In the genomic region with DNA sequence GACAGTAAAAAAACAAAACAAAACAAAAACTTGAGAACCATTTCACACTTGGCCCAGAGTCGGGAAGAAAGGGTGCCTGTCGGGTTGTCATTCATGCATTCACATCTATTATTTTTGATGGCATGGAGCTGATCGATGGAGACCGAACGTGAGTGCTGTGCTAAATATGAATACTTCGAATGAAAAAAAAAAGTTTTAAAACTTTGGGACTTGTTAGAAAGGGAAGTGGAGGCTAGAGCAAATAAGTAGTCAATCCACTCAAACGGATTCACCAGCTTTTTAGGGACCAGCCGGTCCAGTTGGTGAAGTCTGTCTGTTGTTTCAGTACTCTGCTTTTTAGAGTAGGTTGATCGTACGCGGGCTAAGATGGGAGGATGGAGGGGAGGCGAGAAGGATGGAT, we compare ENCODE assay signal across 7 mouse cellular contexts. TPM values are rescaled to one million over a fixed set of nuclear protein-coding genes. Genes with fewer than 3 reads are reported as not detected.
DNase-seq lines count a peak whose midpoint lies in the region; ATAC-seq and TF ChIP-seq lines count a peak whose summit lies in the region.

No protein-coding gene starts in this region.

- WGBS in lung, embryonic 16.5 days = 1% methylated on average over 12 of the region's 12 CpGs
- WGBS in lung, adult 2 months = 5% methylated on average over 12 of the region's 12 CpGs
- whole genome bisulfite sequencing in forebrain, embryonic 13.5 days = under 1% methylated on average over 12 of the region's 12 CpGs
- under 1% methylated on average over 12 of the region's 12 CpGs for WGBS in limb, embryonic 11.5 days
- 5% methylated on average over 12 of the region's 12 CpGs for WGBS in small intestine, adult 2 months

- peaks cover 68% of the 10 kb centered on the region for H3K27me3 ChIP-seq in lung, embryonic 16.5 days (ENCODE audit: control insufficient read depth, insufficient read depth, low read depth, low read length)
- H3K27me3 ChIP-seq in forebrain, embryonic 13.5 days = peaks cover 84% of the 10 kb centered on the region
- peaks cover 57% of the 10 kb centered on the region for H3K27me3 ChIP-seq in limb, embryonic 11.5 days (ENCODE audit: control insufficient read depth, insufficient read depth, low read length)
- peaks cover 40% of the 10 kb centered on the region for H3K27me3 ChIP-seq in small intestine, adult 2 months (ENCODE audit: control insufficient read depth, insufficient read depth, low read length)

- no peak for TF ChIP-seq CTCF in lung, adult 2 months (IDR thresholded peaks at IDR 0.05; ENCODE audit: insufficient read depth, low read length)
- no peak for TF ChIP-seq CTCF in small intestine, adult 2 months (IDR thresholded peaks at IDR 0.05; ENCODE audit: extremely low read depth, insufficient read length, insufficient replicate concordance, low read depth, low read length)

- DNase-seq in lung, adult 2 months = no peak
- DNase-seq in limb, embryonic 11.5 days (ENCODE audit: low spot score) = no peak
- no peak for DNase-seq in spleen, adult 18-20 months
- no peak for DNase-seq in right cerebral cortex, postnatal 4 days

- H3K36me3 ChIP-seq in lung, embryonic 16.5 days (ENCODE audit: control insufficient read depth, insufficient read depth, low read length) = no peaks in the 10 kb centered on the region
- no peaks in the 10 kb centered on the region for H3K36me3 ChIP-seq in forebrain, embryonic 13.5 days (ENCODE audit: poor library complexity, severe bottlenecking)
- no peaks in the 10 kb centered on the region for H3K36me3 ChIP-seq in limb, embryonic 11.5 days (ENCODE audit: control insufficient read depth, insufficient read depth, low read length)
- no peaks in the 10 kb centered on the region for H3K36me3 ChIP-seq in small intestine, adult 2 months (ENCODE audit: control insufficient read depth, insufficient read depth, low read length)

- no peak for TF ChIP-seq POLR2A in lung, adult 2 months (IDR thresholded peaks at IDR 0.05; ENCODE audit: borderline replicate concordance, extremely low read depth, low read depth, low read length)
- no peak for TF ChIP-seq POLR2A in small intestine, adult 2 months (IDR thresholded peaks at IDR 0.05; ENCODE audit: low read depth, low read length)

- H3K4me2 ChIP-seq in lung, embryonic 16.5 days (ENCODE audit: low read depth, low read length) = peak overlapping the region; percentile 64
- H3K4me2 ChIP-seq in forebrain, embryonic 13.5 days = peak overlapping the region; percentile 89
- peak overlapping the region; percentile 96 for H3K4me2 ChIP-seq in limb, embryonic 11.5 days (ENCODE audit: low read depth, severe bottlenecking)

- no peak for ATAC-seq in lung, embryonic 16.5 days (ENCODE audit: low read depth)
- no peak for ATAC-seq in forebrain, embryonic 13.5 days
- no peak for ATAC-seq in limb, embryonic 11.5 days (ENCODE audit: insufficient number of reproducible peaks, low FRiP score, low TSS enrichment, low read depth)

- H3K9ac ChIP-seq in lung, embryonic 16.5 days (ENCODE audit: low read length) = no peak overlapping the region
- H3K9ac ChIP-seq in forebrain, embryonic 13.5 days = no peak overlapping the region
- H3K9ac ChIP-seq in limb, embryonic 11.5 days (ENCODE audit: low read length) = no peak overlapping the region

- H3K4me3 ChIP-seq in lung, embryonic 16.5 days (ENCODE audit: low read length) = peak overlapping the region; percentile 48
- no peak overlapping the region for H3K4me3 ChIP-seq in lung, adult 2 months (replicated peaks; ENCODE audit: extremely low read depth, low read depth, low read length)
- H3K4me3 ChIP-seq in forebrain, embryonic 13.5 days = peak overlapping the region; percentile 50
- H3K4me3 ChIP-seq in limb, embryonic 11.5 days (ENCODE audit: low read depth, low read length) = peak overlapping the region; percentile 48
- peak overlapping the region; percentile 58 for H3K4me3 ChIP-seq in small intestine, adult 2 months (ENCODE audit: low read depth, low read length)

- H3K27ac ChIP-seq in lung, embryonic 16.5 days (ENCODE audit: low read length) = no peak overlapping the region
- no peak overlapping the region for H3K27ac ChIP-seq in forebrain, embryonic 13.5 days
- no peak overlapping the region for H3K27ac ChIP-seq in limb, embryonic 11.5 days (replicated peaks; ENCODE audit: low read depth, low read length)
- H3K27ac ChIP-seq in small intestine, adult 2 months (ENCODE audit: insufficient read depth, low read depth, low read length) = no peak overlapping the region

- H3K9me3 ChIP-seq in lung, embryonic 16.5 days (ENCODE audit: control insufficient read depth, low read length) = no peaks in the 10 kb centered on the region
- H3K9me3 ChIP-seq in forebrain, embryonic 13.5 days (replicated peaks) = no peaks in the 10 kb centered on the region
- no peaks in the 10 kb centered on the region for H3K9me3 ChIP-seq in limb, embryonic 11.5 days (ENCODE audit: control insufficient read depth, low read length)

- peaks cover 7% of the 10 kb centered on the region for H3K4me1 ChIP-seq in lung, embryonic 16.5 days (replicated peaks; ENCODE audit: control insufficient read depth, insufficient read depth, low read length)
- H3K4me1 ChIP-seq in lung, adult 2 months (ENCODE audit: control insufficient read depth, insufficient read depth, low read length) = no peaks in the 10 kb centered on the region; the same call in 1 of the 2 replicates
- peaks cover 15% of the 10 kb centered on the region for H3K4me1 ChIP-seq in forebrain, embryonic 13.5 days
- H3K4me1 ChIP-seq in limb, embryonic 11.5 days (ENCODE audit: control insufficient read depth, insufficient read depth, low read length) = peaks cover 6% of the 10 kb centered on the region; the same call in 1 of the 2 replicates
- H3K4me1 ChIP-seq in small intestine, adult 2 months (ENCODE audit: control insufficient read depth, insufficient read depth, insufficient read length, low read length) = peaks cover 5% of the 10 kb centered on the region

RNA-seq across cellular contexts. Expression of gene Foxi3, which starts 0.5 kb away (rescaled TPM):
- polyA plus RNA-seq in lung, embryonic 16.5 days (2015; fragmentation: Nextera tagmentation; extraction: Ambion mirVana) = not detected in 2 replicates
- polyA plus RNA-seq in lung, adult 2 months (2012; rRNA removed) = not detected in 2 replicates
- polyA plus RNA-seq in forebrain, embryonic 13.5 days (2015; fragmentation: Nextera tagmentation; extraction: Ambion mirVana) = not detected in 2 replicates
- polyA plus RNA-seq in limb, embryonic 11.5 days (2014; fragmentation: Nextera tagmentation; extraction: Ambion mirVana) = 0.19 TPM in 1 of 2 replicates, not detected in the other
- not detected in 2 replicates for polyA plus RNA-seq in small intestine, adult 2 months (2012; rRNA removed)

RNA-seq across cellular contexts. Expression of gene Tex37, which starts 37.1 kb away (rescaled TPM):
- not detected in 2 replicates for polyA plus RNA-seq in lung, embryonic 16.5 days (2015; fragmentation: Nextera tagmentation; extraction: Ambion mirVana)
- polyA plus RNA-seq in lung, adult 2 months (2012; rRNA removed) = not detected in 2 replicates
- not detected in 2 replicates for polyA plus RNA-seq in forebrain, embryonic 13.5 days (2015; fragmentation: Nextera tagmentation; extraction: Ambion mirVana)
- polyA plus RNA-seq in limb, embryonic 11.5 days (2014; fragmentation: Nextera tagmentation; extraction: Ambion mirVana) = not detected in 2 replicates
- polyA plus RNA-seq in small intestine, adult 2 months (2012; rRNA removed) = not detected in 2 replicates
